Mouse (Mus musculus) neural tube, embryonic 11.5 days (tissue): ENCODE results near the gene Krt12. TPM values are rescaled to one million over a fixed set of nuclear protein-coding genes. Genes with fewer than 3 reads are reported as not detected.

Experiments used
- ATAC-seq: fragments of 200-750 bp; cut with Nextera tagmentation; 2 replicates; pipeline ENCODE4 v1.8.0; 2017; ENCODE audit warnings: moderate number of reproducible peaks, mild to moderate bottlenecking, moderate TSS enrichment, moderate library complexity; ENCODE audit not compliant: insufficient read depth, low FRiP score, low TSS enrichment
- DNase-seq: peaks from one replicate; pipeline ENCODE4 v3.0.0-alpha.2; 2015; ENCODE audit warnings: low spot score
- H3K27ac ChIP-seq: fragments of 300-500 bp; sonication (generic); 2 replicates; pipeline ENCODE4 v1.5.1; 2014; ENCODE audit warnings: low read depth, mild to moderate bottlenecking, low read length
- H3K27me3 ChIP-seq: fragments of 300-500 bp; sonication (generic); 2 replicates; pipeline ENCODE4 v1.6.1; 2014; ENCODE audit warnings: mild to moderate bottlenecking, low read length, mixed read lengths; ENCODE audit not compliant: control insufficient read depth, insufficient read depth
- H3K36me3 ChIP-seq: fragments of 300-500 bp; sonication (generic); 2 replicates; pipeline ENCODE4 v1.6.1; 2014; ENCODE audit warnings: mild to moderate bottlenecking, low read length, moderate library complexity, mixed read lengths; ENCODE audit not compliant: control insufficient read depth, insufficient read depth
- H3K4me1 ChIP-seq: fragments of 300-500 bp; sonication (generic); 2 replicates; pipeline ENCODE4 v1.6.1; 2014; ENCODE audit warnings: low read length, mixed read lengths; ENCODE audit not compliant: control insufficient read depth, insufficient read depth
- H3K4me2 ChIP-seq: fragments of 300-500 bp; sonication (generic); 2 replicates; pipeline ENCODE4 v1.6.1; 2014; ENCODE audit warnings: low read depth, mild to moderate bottlenecking, moderate library complexity
- H3K4me3 ChIP-seq: fragments of 300-500 bp; sonication (generic); 2 replicates; pipeline ENCODE4 v1.5.1; 2014; ENCODE audit warnings: low read depth, low read length
- H3K9ac ChIP-seq: fragments of 300-500 bp; sonication (generic); 2 replicates; pipeline ENCODE4 v1.6.1; 2014; ENCODE audit warnings: mild to moderate bottlenecking, low read length
- H3K9me3 ChIP-seq: fragments of 300-500 bp; sonication (generic); 2 replicates; pipeline ENCODE4 v1.6.1; 2016; ENCODE audit warnings: low read length; ENCODE audit not compliant: control insufficient read depth
- WGBS: fragments of 180-500 bp; shearing (Covaris S2); extraction: QIAGEN DNeasy Blood & Tissue Kit; methylation state at CpG from one replicate; pipeline ENCODE4 v1.1.7; 2014; 5-methylcytosine and 5-hydroxymethylcytosine counted together
- polyA plus RNA-seq: library from polyadenylated mRNA; unstranded; fragments of >200 nt; fragmentation: Nextera tagmentation; extraction: Ambion mirVana; gene quantifications from 2 replicates; pipeline ENCODE4 v1.2.1, GENCODE M21; 2014

Gene Krt12
- not detected in 2 replicates for polyA plus RNA-seq

- no peak within 1 kb of the TSS for H3K9ac ChIP-seq
- no peak within 1 kb of the TSS for H3K4me2 ChIP-seq
- ATAC-seq (no peak), DNase-seq (no peak)
- no peaks in the 10 kb centered on the region for H3K27me3 ChIP-seq
- WGBS: 86% methylated on average over 10 of the region's 10 CpGs
- H3K36me3 ChIP-seq: no peaks in the 10 kb centered on the region
- no peak within 1 kb of the TSS for H3K4me3 ChIP-seq
- no peaks in the 10 kb centered on the region for H3K9me3 ChIP-seq
- H3K4me1 ChIP-seq: no peaks in the 10 kb centered on the region
- no peak within 1 kb of the TSS for H3K27ac ChIP-seq
These were observed at the start of gene Krt12 for GRCm38 (mm10) chr11:99422159-99422558. TSS of gene Krt12 (minus strand) at chr11:99422259.

GRCm38 (mm10) chr11:99469228-99469627, 47.2 kb upstream of the Krt12 start:
- no peaks in the 10 kb centered on the region for H3K4me1 ChIP-seq
- H3K9ac ChIP-seq: no peak overlapping the region
- DNase-seq: no peak
- no peak overlapping the region for H3K4me3 ChIP-seq
- ATAC-seq: no peak
- H3K9me3 ChIP-seq: no peaks in the 10 kb centered on the region
- no peak overlapping the region for H3K4me2 ChIP-seq
- no peak overlapping the region for H3K27ac ChIP-seq
- no peaks in the 10 kb centered on the region for H3K36me3 ChIP-seq
- no peaks in the 10 kb centered on the region for H3K27me3 ChIP-seq
- WGBS: 85% methylated on average over 4 of the region's 4 CpGs

- H3K27me3 ChIP-seq: no peaks in the 10 kb centered on the region
- no peak overlapping the region for H3K4me3 ChIP-seq
- H3K4me2 ChIP-seq: no peak overlapping the region
- H3K4me1 ChIP-seq: no peaks in the 10 kb centered on the region
- no peak overlapping the region for H3K9ac ChIP-seq
- DNase-seq (no peak), ATAC-seq (no peak)
- no peak overlapping the region for H3K27ac ChIP-seq
- no peaks in the 10 kb centered on the region for H3K36me3 ChIP-seq
- WGBS: 88% methylated on average over 11 of the region's 11 CpGs
- no peaks in the 10 kb centered on the region for H3K9me3 ChIP-seq
These were observed 46.5 kb upstream of the Krt12 start for GRCm38 (mm10) chr11:99468566-99468965.

- WGBS: 31% methylated on average over 7 of the region's 7 CpGs
- Histone ChIP-seq H3K4me3 (no peak overlapping the region), H3K27ac (no peak overlapping the region), H3K4me2 (no peak overlapping the region), H3K27me3 (no peaks in the 10 kb centered on the region), H3K9me3 (no peaks in the 10 kb centered on the region), H3K4me1 (no peaks in the 10 kb centered on the region), H3K9ac (no peak overlapping the region), H3K36me3 (no peaks in the 10 kb centered on the region)
- no peak for ATAC-seq
- peak; percentile 21 for DNase-seq
These were observed 44.3 kb upstream of the Krt12 start for GRCm38 (mm10) chr11:99466316-99466715.

GRCm38 (mm10) chr11:99464836-99465235, 42.8 kb upstream of the Krt12 start:
- H3K4me2 ChIP-seq: no peak overlapping the region
- no peak overlapping the region for H3K27ac ChIP-seq
- H3K36me3 ChIP-seq: no peaks in the 10 kb centered on the region
- H3K4me1 ChIP-seq: no peaks in the 10 kb centered on the region
- DNase-seq (peak; percentile 85), ATAC-seq (no peak)
- WGBS: 10% methylated on average over 5 of the region's 5 CpGs
- H3K4me3 ChIP-seq: no peak overlapping the region
- H3K9ac ChIP-seq: no peak overlapping the region
- no peaks in the 10 kb centered on the region for H3K27me3 ChIP-seq
- no peaks in the 10 kb centered on the region for H3K9me3 ChIP-seq

- Histone ChIP-seq H3K9me3 (no peaks in the 10 kb centered on the region), H3K27me3 (no peaks in the 10 kb centered on the region), H3K9ac (no peak overlapping the region), H3K4me2 (no peak overlapping the region), H3K4me3 (no peak overlapping the region), H3K27ac (no peak overlapping the region), H3K36me3 (no peaks in the 10 kb centered on the region), H3K4me1 (no peaks in the 10 kb centered on the region)
- ATAC-seq: no peak
- WGBS: 16% methylated on average over 8 of the region's 8 CpGs
- peak; percentile 84 for DNase-seq
These were observed 41.1 kb upstream of the Krt12 start for GRCm38 (mm10) chr11:99463155-99463554.

DNA sequence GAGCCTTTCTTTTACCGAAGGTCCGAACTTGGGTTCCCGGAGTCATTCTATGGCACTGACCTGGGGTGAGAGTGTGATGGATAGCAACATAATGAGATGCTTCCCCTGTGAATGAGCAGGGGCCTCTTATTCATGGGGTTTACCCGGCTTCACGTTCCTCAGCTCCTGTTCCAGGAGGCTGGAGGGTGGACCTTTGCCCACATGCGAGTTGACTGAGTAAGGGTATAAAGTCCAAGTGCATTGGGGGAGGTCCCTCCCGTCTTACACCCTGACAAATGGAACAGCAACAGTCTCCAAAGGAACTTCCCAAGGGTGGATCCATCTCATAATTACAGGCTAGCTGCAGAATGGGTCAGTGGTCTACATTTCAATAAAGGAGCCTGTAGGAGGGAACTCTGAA, 39.7 kb upstream of the Krt12 start:
- Histone ChIP-seq H3K9me3 (no peaks in the 10 kb centered on the region), H3K27ac (no peak overlapping the region), H3K4me1 (no peaks in the 10 kb centered on the region), H3K27me3 (no peaks in the 10 kb centered on the region), H3K4me3 (no peak overlapping the region), H3K36me3 (no peaks in the 10 kb centered on the region), H3K4me2 (no peak overlapping the region), H3K9ac (no peak overlapping the region)
- 58% methylated on average over 7 of the region's 7 CpGs for WGBS
- no peak for DNase-seq
- no peak for ATAC-seq

GRCm38 (mm10) chr11:99458887-99459286, 36.8 kb upstream of the Krt12 start:
- H3K4me2 ChIP-seq: no peak overlapping the region
- H3K9me3 ChIP-seq: no peaks in the 10 kb centered on the region
- DNase-seq (no peak), ATAC-seq (no peak)
- no peaks in the 10 kb centered on the region for H3K36me3 ChIP-seq
- H3K27me3 ChIP-seq: no peaks in the 10 kb centered on the region
- 73% methylated on average over 7 of the region's 7 CpGs for WGBS
- no peak overlapping the region for H3K9ac ChIP-seq
- H3K27ac ChIP-seq: no peak overlapping the region
- no peaks in the 10 kb centered on the region for H3K4me1 ChIP-seq
- H3K4me3 ChIP-seq: no peak overlapping the region

DNA sequence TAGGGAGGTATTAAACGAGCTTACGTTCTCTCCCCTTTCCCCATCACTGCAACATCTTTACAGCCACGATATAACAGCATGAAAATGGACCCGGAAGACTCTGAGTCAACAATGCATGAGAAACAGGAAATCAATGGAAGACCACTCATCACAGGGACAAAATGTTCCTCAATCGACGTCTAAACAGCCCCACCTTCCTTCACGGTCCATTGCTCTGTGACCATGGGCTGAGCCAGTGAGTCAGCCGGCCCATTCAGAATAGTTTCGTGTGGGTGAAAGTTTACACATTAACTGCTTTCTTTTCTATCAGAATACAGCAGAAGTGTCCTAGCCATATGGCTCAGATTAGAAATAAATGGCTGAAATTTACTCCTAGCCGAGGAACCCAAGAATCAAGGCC, 32.7 kb upstream of the Krt12 start:
- no peaks in the 10 kb centered on the region for H3K36me3 ChIP-seq
- H3K27ac ChIP-seq: no peak overlapping the region
- 56% methylated on average over 10 of the region's 10 CpGs for WGBS
- H3K4me1 ChIP-seq: no peaks in the 10 kb centered on the region
- DNase-seq (no peak), ATAC-seq (no peak)
- no peaks in the 10 kb centered on the region for H3K9me3 ChIP-seq
- H3K9ac ChIP-seq: no peak overlapping the region
- H3K4me3 ChIP-seq: no peak overlapping the region
- no peaks in the 10 kb centered on the region for H3K27me3 ChIP-seq
- no peak overlapping the region for H3K4me2 ChIP-seq
